Mouse (Mus musculus) E14TG2a.4 (cell line): ENCODE data around the gene Pakap.

Experiments used
- H3K27me3 ChIP-seq: 2 replicates; pipeline ENCODE4 v1.6.1; 2014; ENCODE audit warnings: low read length, control low read depth; ENCODE audit not compliant: insufficient read depth
- H3K36me3 ChIP-seq: 2 replicates; pipeline ENCODE4 v1.6.1; 2014; ENCODE audit warnings: low read length, control low read depth; ENCODE audit not compliant: insufficient read depth
- H3K4me1 ChIP-seq: replicated peaks from 2 replicates; pipeline ENCODE4 v1.6.1; 2014; ENCODE audit warnings: low read depth, low read length, control low read depth
- H3K4me3 ChIP-seq: replicated peaks from 2 replicates; pipeline ENCODE4 v1.5.1; 2014; ENCODE audit warnings: mild to moderate bottlenecking, low read length
- H3K9me3 ChIP-seq: 2 replicates; pipeline ENCODE4 v1.6.1; 2014; ENCODE audit warnings: low read length, control low read depth
- CTCF ChIP-seq: conservative IDR thresholded peaks from 2 replicates; pipeline ENCODE4 v1.5.1; 2014; ENCODE audit warnings: low read length
- NANOG ChIP-seq: IDR thresholded peaks from 2 replicates; pipeline ENCODE4 v1.6.1; 2014; ENCODE audit warnings: borderline replicate concordance, low read length, mixed read lengths
- POU5F1 ChIP-seq: IDR thresholded peaks from 2 replicates; pipeline ENCODE4 v1.6.1; 2014; ENCODE audit warnings: low read length, borderline replicate concordance

The Pakap gene

GRCm38 (mm10) chr4:57771558-57772219 is 203.7 kb downstream of the Pakap start:
- Histone ChIP-seq H3K9me3 (no peaks in the 10 kb centered on the region), H3K4me3 (no peak overlapping the region), H3K27me3 (peaks cover 15% of the 10 kb centered on the region), H3K36me3 (no peaks in the 10 kb centered on the region), H3K4me1 (peaks cover 74% of the 10 kb centered on the region)
- no peak for TF ChIP-seq POU5F1
- TF ChIP-seq NANOG, result no peak

- Histone ChIP-seq H3K9me3 (no peaks in the 10 kb centered on the region), H3K36me3 (no peaks in the 10 kb centered on the region), H3K4me3 (peak overlapping the region; percentile 41; the same call in 1 of the 2 replicates), H3K27me3 (peaks cover 28% of the 10 kb centered on the region), H3K4me1 (peaks cover 73% of the 10 kb centered on the region)
- TF ChIP-seq NANOG (no peak), CTCF (no peak), POU5F1 (no peak)
Observed at GRCm38 (mm10) chr4:57772851-57773510, 205.0 kb downstream of the Pakap start.

- peaks cover 39% of the 10 kb centered on the region for H3K27me3 ChIP-seq
- TF ChIP-seq CTCF, result no peak
- TF ChIP-seq POU5F1, result no peak
- TF ChIP-seq NANOG, result no peak
- H3K36me3 ChIP-seq, result no peaks in the 10 kb centered on the region
- no peak overlapping the region for H3K4me3 ChIP-seq
- H3K9me3 ChIP-seq, result no peaks in the 10 kb centered on the region
- H3K4me1 ChIP-seq, result peaks cover 67% of the 10 kb centered on the region
Observed at GRCm38 (mm10) chr4:57774517-57774916, 206.5 kb downstream of the Pakap start.

GRCm38 (mm10) chr4:57775582-57775981 is 207.6 kb downstream of the Pakap start:
- no peak overlapping the region for H3K4me3 ChIP-seq
- H3K36me3 ChIP-seq, result no peaks in the 10 kb centered on the region
- H3K27me3 ChIP-seq, result peaks cover 45% of the 10 kb centered on the region
- peaks cover 66% of the 10 kb centered on the region for H3K4me1 ChIP-seq
- TF ChIP-seq POU5F1 (no peak), NANOG (no peak), CTCF (no peak)
- H3K9me3 ChIP-seq, result no peaks in the 10 kb centered on the region

GRCm38 (mm10) chr4:57780403-57780802 is 212.4 kb downstream of the Pakap start:
- TF ChIP-seq POU5F1 (no peak), NANOG (no peak), CTCF (no peak)
- peaks cover 65% of the 10 kb centered on the region for H3K4me1 ChIP-seq

GRCm38 (mm10) chr4:57780833-57781641 is 213.1 kb downstream of the Pakap start:
- H3K9me3 ChIP-seq, result no peaks in the 10 kb centered on the region
- TF ChIP-seq POU5F1, result no peak
- peak; percentile 95 for TF ChIP-seq NANOG
- H3K4me3 ChIP-seq, result peak overlapping the region; percentile 83
- peaks cover 62% of the 10 kb centered on the region for H3K27me3 ChIP-seq
- H3K36me3 ChIP-seq, result no peaks in the 10 kb centered on the region; the same call in 1 of the 2 replicates
- H3K4me1 ChIP-seq, result peaks cover 60% of the 10 kb centered on the region

More at GRCm38 (mm10) chr4:57780403-57780802, 212.4 kb downstream of the Pakap start:
- H3K27me3 ChIP-seq, result peaks cover 67% of the 10 kb centered on the region
- H3K9me3 ChIP-seq, result no peaks in the 10 kb centered on the region
- H3K36me3 ChIP-seq, result no peaks in the 10 kb centered on the region; the same call in 1 of the 2 replicates
- H3K4me3 ChIP-seq, result peak overlapping the region; percentile 83

- H3K4me3 ChIP-seq, result peak overlapping the region; percentile 83
- no peaks in the 10 kb centered on the region for H3K9me3 ChIP-seq
- peaks cover 53% of the 10 kb centered on the region for H3K27me3 ChIP-seq
- TF ChIP-seq POU5F1 (no peak), CTCF (no peak), NANOG (no peak)
- H3K4me1 ChIP-seq, result peaks cover 61% of the 10 kb centered on the region
- no peaks in the 10 kb centered on the region; the same call in 1 of the 2 replicates for H3K36me3 ChIP-seq
Observed at GRCm38 (mm10) chr4:57781994-57782393, 214.0 kb downstream of the Pakap start.

GRCm38 (mm10) chr4:57782549-57783390 is 214.8 kb downstream of the Pakap start:
- Histone ChIP-seq H3K9me3 (no peaks in the 10 kb centered on the region), H3K36me3 (no peaks in the 10 kb centered on the region; the same call in 1 of the 2 replicates), H3K27me3 (peaks cover 46% of the 10 kb centered on the region), H3K4me1 (peaks cover 67% of the 10 kb centered on the region), H3K4me3 (peak overlapping the region; percentile 83)
- TF ChIP-seq CTCF (no peak), NANOG (no peak), POU5F1 (no peak)
